Mouse (Mus musculus): ENCODE data around the gene Ifrd1.

- TF ChIP-seq CTCF (IDR thresholded peaks at IDR 0.05; ENCODE audit: borderline replicate concordance, control insufficient read depth, extremely low read depth, insufficient read depth, low read length, poor library complexity) (no peak), POLR2A (IDR thresholded peaks at IDR 0.05; ENCODE audit: control insufficient read depth, extremely low read depth, insufficient read depth, low read length, poor library complexity) (no peak)
Measured at GRCm38 (mm10) chr12:40185474-40185873, 62.8 kb downstream of the Ifrd1 start.
